Mouse (Mus musculus): ENCODE results near the gene Zfp384. TPM values are rescaled to one million over a fixed set of nuclear protein-coding genes. Genes with fewer than 3 reads are reported as not detected.

Zfp384 gene
- total and polyA plus RNA-seq, 2 experiments from 2014 or later: 9.7 to 38.6 TPM

DNA sequence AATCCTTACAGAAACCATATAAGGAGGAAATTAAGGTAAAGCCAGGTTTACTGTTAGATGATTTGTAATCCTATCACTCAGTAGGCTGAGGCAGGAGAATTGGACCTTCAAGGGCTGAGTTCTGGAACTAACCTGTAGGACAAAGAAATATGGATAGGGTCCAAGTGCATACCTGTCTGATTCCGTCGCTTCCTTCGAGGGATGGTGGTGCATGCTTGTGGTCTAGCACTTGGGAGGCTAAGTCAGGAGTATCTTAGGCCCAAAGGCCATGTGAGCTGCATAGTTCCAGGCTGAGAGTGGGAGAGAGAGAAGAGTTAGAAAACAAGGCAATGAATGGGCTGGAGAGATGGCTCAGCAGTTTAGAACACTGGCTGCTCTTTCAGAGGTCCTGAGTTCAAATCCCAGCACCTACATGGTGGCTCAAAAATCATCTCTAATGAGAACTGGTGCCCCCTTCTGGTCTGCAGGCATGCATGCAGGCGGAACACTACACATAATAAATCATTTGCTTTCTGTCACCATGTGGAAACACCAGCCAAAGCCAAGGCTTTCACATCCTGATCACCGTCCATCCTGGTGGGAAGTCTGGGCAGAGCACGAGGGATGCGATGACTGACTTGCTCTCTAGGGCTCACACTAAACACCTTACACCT lies 42.4 kb upstream of the Zfp384 start:
- WGBS: 98% methylated on average over 7 of the region's 7 CpGs
- no peak for ATAC-seq (ENCODE audit: low FRiP score)
- H3K27ac ChIP-seq (ENCODE audit: low read depth, low read length): no peak overlapping the region
- no peak overlapping the region for H3K9ac ChIP-seq (replicated peaks; ENCODE audit: low read length, poor library complexity, severe bottlenecking)
- peak overlapping the region; percentile 90; the same call in 1 of the 2 replicates for H3K4me2 ChIP-seq (ENCODE audit: low read depth, low read length, poor library complexity, severe bottlenecking)
- H3K27me3 ChIP-seq (ENCODE audit: insufficient read depth, low read length): no peaks in the 10 kb centered on the region
- H3K36me3 ChIP-seq (ENCODE audit: insufficient read depth, low read length): peaks cover 6% of the 10 kb centered on the region; the same call in 1 of the 2 replicates
- H3K9me3 ChIP-seq (ENCODE audit: low read length): no peaks in the 10 kb centered on the region
- H3K4me1 ChIP-seq (ENCODE audit: insufficient read depth, low read length): peaks cover 10% of the 10 kb centered on the region
- peak; percentile 53 for TF ChIP-seq CTCF (IDR thresholded peaks at IDR 0.05)
- no peak for DNase-seq (ENCODE audit: low spot score)
- peak overlapping the region; percentile 77; the same call in 1 of the 2 replicates for H3K4me3 ChIP-seq (ENCODE audit: low read depth, low read length)

GRCm38 (mm10) chr6:124967766-124968165 lies 41.2 kb upstream of the Zfp384 start:
- Histone ChIP-seq H3K4me2 (ENCODE audit: low read depth, low read length, poor library complexity, severe bottlenecking) (no peak overlapping the region), H3K36me3 (ENCODE audit: insufficient read depth, low read length) (no peaks in the 10 kb centered on the region; the same call in 1 of the 2 replicates), H3K9ac (replicated peaks; ENCODE audit: low read length, poor library complexity, severe bottlenecking) (no peak overlapping the region), H3K27me3 (ENCODE audit: insufficient read depth, low read length) (no peaks in the 10 kb centered on the region), H3K27ac (ENCODE audit: low read depth, low read length) (no peak overlapping the region), H3K9me3 (ENCODE audit: low read length) (no peaks in the 10 kb centered on the region), H3K4me1 (ENCODE audit: insufficient read depth, low read length) (peaks cover 10% of the 10 kb centered on the region), H3K4me3 (ENCODE audit: low read depth, low read length) (no peak overlapping the region)
- TF ChIP-seq CTCF (IDR thresholded peaks at IDR 0.05): peak; percentile 70
- WGBS: 71% methylated on average over 4 of the region's 4 CpGs
- DNase-seq (ENCODE audit: low spot score) (peak; percentile 26), ATAC-seq (ENCODE audit: low FRiP score) (no peak)

- ATAC-seq (ENCODE audit: low FRiP score): no peak
Measured at GRCm38 (mm10) chr6:124992241-124992640, 16.7 kb upstream of the Zfp384 start.

GRCm38 (mm10) chr6:124993365-124993764 lies 15.6 kb upstream of the Zfp384 start:
- H3K4me2 ChIP-seq (ENCODE audit: low read depth, low read length, poor library complexity, severe bottlenecking): no peak overlapping the region
- H3K27ac ChIP-seq (ENCODE audit: low read depth, low read length): no peak overlapping the region
- no peaks in the 10 kb centered on the region for H3K27me3 ChIP-seq (ENCODE audit: insufficient read depth, low read length)
- DNase-seq (ENCODE audit: low spot score): no peak
- ATAC-seq (ENCODE audit: low FRiP score): no peak
- H3K9me3 ChIP-seq (ENCODE audit: low read length): no peaks in the 10 kb centered on the region
- H3K36me3 ChIP-seq (ENCODE audit: insufficient read depth, low read length): no peaks in the 10 kb centered on the region
- no peak for TF ChIP-seq CTCF (IDR thresholded peaks at IDR 0.05)
- no peak overlapping the region for H3K9ac ChIP-seq (replicated peaks; ENCODE audit: low read length, poor library complexity, severe bottlenecking)
- no peak overlapping the region for H3K4me3 ChIP-seq (ENCODE audit: low read depth, low read length)
- WGBS: 79% methylated on average over 9 of the region's 9 CpGs
- peaks cover 10% of the 10 kb centered on the region for H3K4me1 ChIP-seq (ENCODE audit: insufficient read depth, low read length)

More at GRCm38 (mm10) chr6:124992241-124992640, 16.7 kb upstream of the Zfp384 start:
- no peak overlapping the region for H3K9ac ChIP-seq (replicated peaks; ENCODE audit: low read length, poor library complexity, severe bottlenecking)
- H3K4me2 ChIP-seq (ENCODE audit: low read depth, low read length, poor library complexity, severe bottlenecking): no peak overlapping the region
- no peak for DNase-seq (ENCODE audit: low spot score)
- H3K36me3 ChIP-seq (ENCODE audit: insufficient read depth, low read length): no peaks in the 10 kb centered on the region
- H3K4me3 ChIP-seq (ENCODE audit: low read depth, low read length): no peak overlapping the region
- H3K27ac ChIP-seq (ENCODE audit: low read depth, low read length): no peak overlapping the region
- no peaks in the 10 kb centered on the region for H3K9me3 ChIP-seq (ENCODE audit: low read length)
- 0 out of 2 replicates have a peak, but pooled peaks cover 4% of the 10 kb centered on the region for H3K4me1 ChIP-seq (ENCODE audit: insufficient read depth, low read length)
- 67% methylated on average over 4 of the region's 4 CpGs for WGBS
- no peaks in the 10 kb centered on the region for H3K27me3 ChIP-seq (ENCODE audit: insufficient read depth, low read length)
- TF ChIP-seq CTCF (IDR thresholded peaks at IDR 0.05): no peak

DNA sequence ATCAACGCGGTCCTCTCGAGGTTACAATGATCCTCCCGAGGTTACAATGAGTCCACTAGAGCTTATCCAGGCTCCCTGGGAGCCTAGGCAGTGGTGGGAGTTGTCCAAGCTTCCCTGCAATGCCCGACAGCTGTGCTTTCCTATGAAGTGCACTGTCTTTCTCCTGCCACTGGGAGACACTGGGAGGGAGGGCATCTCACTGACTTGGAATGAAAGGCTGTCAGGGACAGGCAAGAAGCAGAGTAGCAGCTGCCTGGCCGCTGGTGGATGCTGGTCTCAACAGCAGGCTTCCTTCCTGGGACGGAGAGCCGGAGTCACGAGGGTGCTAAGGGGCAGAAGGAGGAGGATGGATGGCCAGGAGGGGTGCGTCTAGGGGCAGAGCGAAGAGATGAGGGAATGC lies 15.1 kb upstream of the Zfp384 start:
- H3K9ac ChIP-seq (replicated peaks; ENCODE audit: low read length, poor library complexity, severe bottlenecking): 0 out of 2 replicates have a peak overlapping the region, but pooled peaks have one; percentile 14
- DNase-seq (ENCODE audit: low spot score): peak; percentile 51
- H3K9me3 ChIP-seq (ENCODE audit: low read length): no peaks in the 10 kb centered on the region
- ATAC-seq (ENCODE audit: low FRiP score): 0 out of 2 replicates have a peak, but pooled peaks have one; percentile 18
- WGBS: 7% methylated on average over 11 of the region's 11 CpGs
- no peak overlapping the region for H3K4me3 ChIP-seq (ENCODE audit: low read depth, low read length)
- H3K27me3 ChIP-seq (ENCODE audit: insufficient read depth, low read length): 0 out of 2 replicates have a peak, but pooled peaks cover 1% of the 10 kb centered on the region
- H3K4me1 ChIP-seq (ENCODE audit: insufficient read depth, low read length): peaks cover 14% of the 10 kb centered on the region
- peak overlapping the region; percentile 24 for H3K4me2 ChIP-seq (ENCODE audit: low read depth, low read length, poor library complexity, severe bottlenecking)
- TF ChIP-seq CTCF (IDR thresholded peaks at IDR 0.05): peak; percentile 62
- no peak overlapping the region for H3K27ac ChIP-seq (ENCODE audit: low read depth, low read length)
- no peaks in the 10 kb centered on the region for H3K36me3 ChIP-seq (ENCODE audit: insufficient read depth, low read length)

- WGBS: 88% methylated on average over 7 of the region's 7 CpGs
- H3K9me3 ChIP-seq (ENCODE audit: low read length): no peaks in the 10 kb centered on the region
- ATAC-seq (ENCODE audit: low FRiP score): no peak
- no peak overlapping the region for H3K27ac ChIP-seq (ENCODE audit: low read depth, low read length)
- H3K27me3 ChIP-seq (ENCODE audit: insufficient read depth, low read length): peaks cover 10% of the 10 kb centered on the region; the same call in 1 of the 2 replicates
- DNase-seq (ENCODE audit: low spot score): no peak
- no peak overlapping the region for H3K4me2 ChIP-seq (ENCODE audit: low read depth, low read length, poor library complexity, severe bottlenecking)
- H3K4me3 ChIP-seq (ENCODE audit: low read depth, low read length): no peak overlapping the region
- no peak overlapping the region for H3K9ac ChIP-seq (replicated peaks; ENCODE audit: low read length, poor library complexity, severe bottlenecking)
- H3K4me1 ChIP-seq (ENCODE audit: insufficient read depth, low read length): peaks cover 18% of the 10 kb centered on the region
- TF ChIP-seq CTCF (IDR thresholded peaks at IDR 0.05): no peak; the same call in 1 of the 2 replicates
- H3K36me3 ChIP-seq (ENCODE audit: insufficient read depth, low read length): peaks cover 8% of the 10 kb centered on the region; the same call in 1 of the 2 replicates
Measured at GRCm38 (mm10) chr6:124995246-124995645, 13.7 kb upstream of the Zfp384 start.
